Mouse (Mus musculus) heart, embryonic 14.5 days (tissue): ENCODE measurements around the gene Gm9745. TPM values are rescaled to one million over a fixed set of nuclear protein-coding genes. Genes with fewer than 3 reads are reported as not detected.

Experiments used
- microRNA-seq: library from miRNA; unstranded; fragments of <30 nt; microRNA quantifications from one replicate; pipeline ENCODE4, GENCODE M21; 2016
- polyA plus RNA-seq: library from polyadenylated mRNA; unstranded; fragments of >200 nt; fragmentation: Nextera tagmentation; extraction: Ambion mirVana; gene quantifications from 2 replicates; pipeline ENCODE4 v1.2.1, GENCODE M21; 2014

The Gm9745 gene
- polyA plus RNA-seq, 1 experiment from 2014 or later = not detected

Small RNA genes lying within 50 kb of the gene (microRNA-seq; reads per million reads assigned to microRNA genes)
- not detected for gene Gm22750

Other genes starting within 250 kb of the Gm9745 start
- 23.8 TPM in 2 replicates for gene Wdr37, start 76.3 kb downstream of the Gm9745 start, polyA plus RNA-seq
- gene Idi1, start 62.7 kb downstream of the Gm9745 start, polyA plus RNA-seq = 39.0 and 43.6 TPM in 2 replicates
- not detected in 2 replicates for gene Idi2, start 4.6 kb upstream of the Gm9745 start, polyA plus RNA-seq
- 49.9 and 51.9 TPM in 2 replicates for gene Gtpbp4, start 47.9 kb upstream of the Gm9745 start, polyA plus RNA-seq
- 36.1 and 36.5 TPM in 2 replicates for gene Larp4b, start 145.7 kb upstream of the Gm9745 start, polyA plus RNA-seq